Mouse (Mus musculus) intestine, embryonic 14.5 days (tissue): ENCODE results near the gene Zranb1. TPM values are rescaled to one million over a fixed set of nuclear protein-coding genes. Genes with fewer than 3 reads are reported as not detected.

Source experiments
- ATAC-seq: fragments of 200-750 bp; cut with Nextera tagmentation; replicated peaks from 2 replicates; pipeline ENCODE4 v1.8.0; 2017; ENCODE audit warnings: low read depth, moderate number of reproducible peaks, moderate TSS enrichment, moderate library complexity; ENCODE audit not compliant: low FRiP score, low TSS enrichment
- DNase-seq: peaks from one replicate; pipeline ENCODE4 v3.0.0-alpha.2; 2018; ENCODE audit warnings: low spot score
- H3K27ac ChIP-seq: fragments of 300-500 bp; sonication (generic); 2 replicates; pipeline ENCODE4 v1.5.1; 2014; ENCODE audit warnings: low read depth, mild to moderate bottlenecking, control low read depth
- H3K27me3 ChIP-seq: fragments of 300-500 bp; sonication (generic); replicated peaks from 2 replicates; pipeline ENCODE4 v1.6.1; 2014; ENCODE audit warnings: low read length, control low read depth; ENCODE audit not compliant: control insufficient read depth, insufficient read depth
- H3K36me3 ChIP-seq: fragments of 300-500 bp; sonication (generic); 2 replicates; pipeline ENCODE4 v1.6.1; 2014; ENCODE audit warnings: low read length, control low read depth; ENCODE audit not compliant: control insufficient read depth, insufficient read depth
- H3K4me1 ChIP-seq: fragments of 300-500 bp; sonication (generic); replicated peaks from 2 replicates; pipeline ENCODE4 v1.6.1; 2014; ENCODE audit warnings: low read length, control low read depth, mixed read lengths; ENCODE audit not compliant: control insufficient read depth, insufficient read depth
- H3K4me2 ChIP-seq: fragments of 300-500 bp; sonication (generic); 2 replicates; pipeline ENCODE4 v1.6.1; 2014; ENCODE audit warnings: low read length
- H3K4me3 ChIP-seq: fragments of 300-500 bp; sonication (generic); 2 replicates; pipeline ENCODE4 v1.5.1; 2014; ENCODE audit warnings: low read depth, low read length, control low read depth, mixed read lengths
- H3K9ac ChIP-seq: fragments of 300-500 bp; sonication (generic); 2 replicates; pipeline ENCODE4 v1.6.1; 2014; ENCODE audit warnings: mild to moderate bottlenecking, low read length
- H3K9me3 ChIP-seq: fragments of 300-500 bp; sonication (generic); 2 replicates; pipeline ENCODE4 v1.6.1; 2016; ENCODE audit warnings: low read length, control low read depth; ENCODE audit not compliant: control insufficient read depth
- WGBS: fragments of 180-500 bp; shearing (Covaris S2); extraction: QIAGEN DNeasy Blood & Tissue Kit; methylation state at CpG from one replicate; pipeline ENCODE4 v1.1.7; 2014; 5-methylcytosine and 5-hydroxymethylcytosine counted together
- polyA plus RNA-seq: library from polyadenylated mRNA; unstranded; fragments of >200 nt; fragmentation: Nextera tagmentation; extraction: Ambion mirVana; gene quantifications from 2 replicates; pipeline ENCODE4 v1.2.1, GENCODE M21; 2014

Gene Zranb1
- polyA plus RNA-seq, 1 experiment from 2014 or later: 15.3 TPM

GRCm38 (mm10) chr7:133010477-133010876, 79.5 kb downstream of the Zranb1 start:
- 74% methylated on average over 3 of the region's 3 CpGs for WGBS
- peak overlapping the region; percentile 64; the same call in 1 of the 2 replicates for H3K27ac ChIP-seq
- no peaks in the 10 kb centered on the region for H3K27me3 ChIP-seq
- no peak for DNase-seq
- no peaks in the 10 kb centered on the region for H3K9me3 ChIP-seq
- no peak for ATAC-seq
- H3K9ac ChIP-seq: no peak overlapping the region
- peaks cover 68% of the 10 kb centered on the region for H3K4me1 ChIP-seq
- peaks cover 23% of the 10 kb centered on the region for H3K36me3 ChIP-seq
- H3K4me3 ChIP-seq: no peak overlapping the region
- no peak overlapping the region for H3K4me2 ChIP-seq

GRCm38 (mm10) chr7:133011191-133011590, 80.2 kb downstream of the Zranb1 start:
- ATAC-seq: peak; percentile 66
- DNase-seq: peak; percentile 69
- Histone ChIP-seq H3K36me3 (peaks cover 23% of the 10 kb centered on the region), H3K9me3 (no peaks in the 10 kb centered on the region), H3K27me3 (no peaks in the 10 kb centered on the region), H3K4me3 (no peak overlapping the region), H3K4me1 (peaks cover 74% of the 10 kb centered on the region), H3K9ac (no peak overlapping the region), H3K4me2 (0 out of 2 replicates have a peak overlapping the region, but pooled peaks have one; percentile 22), H3K27ac (peak overlapping the region; percentile 64)
- WGBS: 25% methylated on average over 5 of the region's 5 CpGs

DNA sequence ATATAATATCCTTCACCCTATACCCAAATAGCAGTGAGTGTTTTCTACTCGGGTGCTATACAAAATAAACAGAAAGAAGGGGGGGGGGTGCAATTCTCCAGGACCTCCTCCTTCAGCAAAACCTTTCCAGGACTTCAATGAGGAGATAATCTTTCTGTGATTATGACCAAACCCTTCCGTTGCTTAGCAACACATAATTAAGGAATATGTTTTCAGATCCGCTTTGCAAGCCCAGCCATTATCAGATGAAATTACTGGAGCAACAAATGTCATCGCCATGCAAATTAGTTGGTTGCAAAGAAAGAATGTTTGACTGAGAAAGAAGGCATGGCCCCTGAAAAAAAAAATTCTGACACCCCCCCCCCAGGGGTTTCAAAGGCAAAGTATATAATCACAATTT, 80.7 kb downstream of the Zranb1 start:
- Histone ChIP-seq H3K27me3 (no peaks in the 10 kb centered on the region), H3K4me3 (no peak overlapping the region), H3K27ac (peak overlapping the region; percentile 64), H3K9ac (no peak overlapping the region), H3K36me3 (peaks cover 23% of the 10 kb centered on the region), H3K4me1 (peaks cover 72% of the 10 kb centered on the region), H3K9me3 (no peaks in the 10 kb centered on the region), H3K4me2 (0 out of 2 replicates have a peak overlapping the region, but pooled peaks have one; percentile 22)
- DNase-seq (no peak), ATAC-seq (0 out of 2 replicates have a peak, but pooled peaks have one; percentile 2)
- WGBS: 42% methylated on average over 4 of the region's 4 CpGs

DNA sequence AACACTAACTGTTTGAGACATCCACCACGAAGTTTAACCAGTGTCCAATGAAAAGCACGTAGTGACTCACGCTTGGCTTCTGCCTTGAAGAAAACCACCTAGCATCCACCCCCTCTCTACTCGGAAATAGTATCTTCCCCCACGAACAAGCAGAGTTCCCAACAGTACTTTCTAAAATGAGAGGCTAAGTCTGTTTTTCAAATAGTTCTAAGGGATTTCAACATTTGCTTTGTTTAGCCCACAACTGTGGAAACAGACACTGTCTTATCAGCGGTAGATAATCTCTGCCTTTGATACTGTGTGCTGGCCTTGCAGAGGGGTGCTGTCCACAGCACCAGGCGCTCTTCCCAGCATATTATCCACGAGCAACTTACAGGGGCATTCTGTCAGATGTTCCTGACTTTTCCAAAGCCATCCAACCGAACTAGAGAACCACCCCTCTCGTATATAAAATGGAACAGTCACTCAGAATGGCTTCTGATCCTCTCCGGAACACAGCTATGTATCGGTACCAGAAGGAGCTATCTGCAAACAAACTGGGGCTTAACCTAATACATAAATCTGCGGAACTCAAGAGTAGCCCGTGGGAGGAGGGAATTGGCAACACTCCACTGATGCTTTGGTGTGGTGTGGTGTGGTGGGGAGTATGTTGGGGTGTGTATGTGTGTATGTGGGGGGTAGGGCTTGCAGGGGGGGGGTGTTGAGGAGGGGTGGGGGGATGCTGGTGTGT, 81.9 kb downstream of the Zranb1 start:
- H3K36me3 ChIP-seq: peaks cover 23% of the 10 kb centered on the region
- peak overlapping the region; percentile 65 for H3K27ac ChIP-seq
- no peaks in the 10 kb centered on the region for H3K27me3 ChIP-seq
- no peak overlapping the region for H3K4me3 ChIP-seq
- DNase-seq (no peak), ATAC-seq (no peak)
- H3K4me1 ChIP-seq: peaks cover 60% of the 10 kb centered on the region
- H3K9ac ChIP-seq: no peak overlapping the region
- WGBS: 38% methylated on average over 14 of the region's 14 CpGs
- no peak overlapping the region for H3K4me2 ChIP-seq
- H3K9me3 ChIP-seq: no peaks in the 10 kb centered on the region

- Histone ChIP-seq H3K27ac (no peak overlapping the region), H3K4me3 (no peak overlapping the region), H3K4me1 (peaks cover 56% of the 10 kb centered on the region), H3K36me3 (peaks cover 23% of the 10 kb centered on the region), H3K9ac (no peak overlapping the region), H3K9me3 (no peaks in the 10 kb centered on the region), H3K27me3 (no peaks in the 10 kb centered on the region), H3K4me2 (no peak overlapping the region)
- ATAC-seq: no peak
- DNase-seq: no peak
- WGBS: 93% methylated on average over 10 of the region's 10 CpGs
These were observed 83.0 kb downstream of the Zranb1 start for GRCm38 (mm10) chr7:133013923-133014322.

DNA sequence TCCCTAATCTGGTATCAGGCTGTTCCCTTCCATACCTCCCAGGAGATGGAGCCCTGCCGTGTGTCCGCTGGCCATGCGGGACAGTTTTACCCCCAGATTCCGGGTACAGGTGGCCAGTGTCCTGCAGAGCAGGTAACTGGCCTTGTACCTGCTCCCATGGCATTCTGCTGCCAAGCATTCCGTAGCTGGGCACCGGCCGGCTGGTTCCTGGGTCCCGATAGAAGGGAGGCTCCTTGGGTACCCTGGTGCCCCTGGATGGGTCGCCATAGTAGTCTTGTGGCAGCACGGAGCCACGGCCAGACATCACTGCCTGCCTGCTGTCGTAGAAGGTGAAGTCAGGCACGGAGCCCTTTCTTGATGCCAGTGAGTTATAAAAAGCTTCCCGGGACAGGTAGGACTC, 83.7 kb downstream of the Zranb1 start:
- Histone ChIP-seq H3K4me3 (no peak overlapping the region), H3K9me3 (no peaks in the 10 kb centered on the region), H3K4me2 (no peak overlapping the region), H3K4me1 (peaks cover 58% of the 10 kb centered on the region), H3K27ac (peak overlapping the region; percentile 71; the same call in 1 of the 2 replicates), H3K27me3 (no peaks in the 10 kb centered on the region), H3K36me3 (peaks cover 18% of the 10 kb centered on the region), H3K9ac (no peak overlapping the region)
- no peak for DNase-seq
- no peak for ATAC-seq
- WGBS: 94% methylated on average over 14 of the region's 14 CpGs

GRCm38 (mm10) chr7:133015416-133016070, 84.6 kb downstream of the Zranb1 start:
- H3K27ac ChIP-seq: peak overlapping the region; percentile 71
- H3K9ac ChIP-seq: no peak overlapping the region
- H3K4me2 ChIP-seq: no peak overlapping the region; the same call in 1 of the 2 replicates
- H3K4me1 ChIP-seq: peaks cover 62% of the 10 kb centered on the region
- H3K9me3 ChIP-seq: no peaks in the 10 kb centered on the region
- no peak overlapping the region for H3K4me3 ChIP-seq
- H3K36me3 ChIP-seq: peaks cover 11% of the 10 kb centered on the region
- DNase-seq (no peak), ATAC-seq (no peak)
- WGBS: 37% methylated on average over 7 of the region's 7 CpGs
- no peaks in the 10 kb centered on the region for H3K27me3 ChIP-seq

DNA sequence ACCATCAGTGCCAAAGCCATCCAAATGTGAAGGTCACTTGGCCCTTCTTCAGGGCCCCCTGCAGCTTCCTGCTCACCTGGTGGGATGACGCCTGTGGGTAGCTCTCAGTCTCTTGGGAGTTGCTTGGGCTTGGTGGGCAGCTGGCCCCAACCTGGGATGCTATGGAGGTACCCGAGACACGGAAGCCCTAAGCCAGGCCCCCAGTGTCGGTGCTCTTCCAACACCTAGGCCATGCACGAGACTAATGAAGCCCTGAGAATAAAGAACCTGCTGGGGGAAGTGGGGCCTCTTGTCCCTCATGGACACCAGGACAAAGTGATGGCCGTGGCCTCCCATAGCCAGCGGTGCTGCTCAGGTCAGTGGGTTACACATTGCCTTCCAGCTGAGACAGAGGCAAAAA, 88.0 kb downstream of the Zranb1 start:
- WGBS: 84% methylated on average over 7 of the region's 7 CpGs
- Histone ChIP-seq H3K27me3 (no peaks in the 10 kb centered on the region), H3K4me1 (peaks cover 29% of the 10 kb centered on the region), H3K9me3 (no peaks in the 10 kb centered on the region), H3K4me3 (no peak overlapping the region), H3K27ac (no peak overlapping the region), H3K36me3 (peaks cover 14% of the 10 kb centered on the region), H3K9ac (no peak overlapping the region), H3K4me2 (no peak overlapping the region)
- ATAC-seq: no peak
- no peak for DNase-seq
